In genomic region chr9:70863299-70863698, GRCm38 (mm10) we compare ENCODE assay signal across 9 mouse cellular contexts.
DNase-seq lines count a peak whose midpoint lies in the region; ATAC-seq and TF ChIP-seq lines count a peak whose summit lies in the region.
"Had no signal": no experiment of that assay in that cellular context is flagged by ENCODE, and none has a peak within 500 bp of the region (broad histone marks: within the 10 kb centered on the region; RNA-seq: fewer than 3 reads in every experiment).

No protein-coding gene starts in this region.

- H3K27ac ChIP-seq in gastrocnemius, adult 2 months = peak overlapping the region; percentile 75
- peak overlapping the region; percentile 80; the same call in 1 of the 2 replicates for H3K27ac ChIP-seq in kidney, embryonic 14.5 days (ENCODE audit: low read depth, low read length)
- H3K27ac ChIP-seq: limb, embryonic 12.5 days had no signal

- peak; percentile 91 for ATAC-seq in kidney, embryonic 14.5 days (ENCODE audit: low FRiP score, low TSS enrichment)

- peaks cover 17% of the 10 kb centered on the region for H3K4me1 ChIP-seq in kidney, embryonic 14.5 days (ENCODE audit: control insufficient read depth, insufficient read depth, low read length)

- peak; percentile 62 for DNase-seq in ovary, adult 18-20 months (ENCODE audit: low spot score)
- no peak for DNase-seq in ovary, postnatal 10 days (ENCODE audit: low spot score)
- DNase-seq in gastrocnemius, adult 2 months = peak; percentile 61
- DNase-seq in lung, postnatal 25 days (ENCODE audit: low spot score) = peak; percentile 57
- DNase-seq in cerebellum, adult 9-10 months = no peak
- DNase-seq in frontal cortex, postnatal 36 days (ENCODE audit: low spot score in 2 of 2) = no peak
- DNase-seq in right cerebral cortex, adult 2 months (ENCODE audit: low spot score in 2 of 2) = no peak

- no peak overlapping the region for H3K4me2 ChIP-seq in kidney, embryonic 14.5 days (replicated peaks; ENCODE audit: low read depth, low read length)
- H3K4me2 ChIP-seq: limb, embryonic 12.5 days had no signal

- H3K9me3 ChIP-seq in kidney, embryonic 14.5 days (ENCODE audit: control insufficient read depth, low read length) = no peaks in the 10 kb centered on the region
- H3K9me3 ChIP-seq: limb, embryonic 12.5 days had no signal

- intact Hi-C loops in gastrocnemius, adult 2 months (cut with DNase I) = no loop called here

- no peaks in the 10 kb centered on the region for H3K27me3 ChIP-seq in kidney, embryonic 14.5 days (ENCODE audit: control insufficient read depth, insufficient read depth, low read length)

- TF ChIP-seq CTCF in gastrocnemius, adult 2 months (IDR thresholded peaks at IDR 0.05) = no peak

- H3K4me3 ChIP-seq in gastrocnemius, adult 2 months = no peak overlapping the region
- H3K4me3 ChIP-seq in kidney, embryonic 14.5 days (ENCODE audit: low read length) = no peak overlapping the region
- H3K4me3 ChIP-seq: limb, embryonic 12.5 days had no signal

- H3K9ac ChIP-seq in kidney, embryonic 14.5 days (ENCODE audit: low read depth, low read length) = no peak overlapping the region
- H3K9ac ChIP-seq: limb, embryonic 12.5 days had no signal

- WGBS in kidney, embryonic 14.5 days = 7% methylated on average over 8 of the region's 8 CpGs

- no peaks in the 10 kb centered on the region for H3K36me3 ChIP-seq in kidney, embryonic 14.5 days (ENCODE audit: control insufficient read depth, insufficient read depth, low read length)
- H3K36me3 ChIP-seq: limb, embryonic 12.5 days had no signal

Comparison
In these comparisons a context has a peak if more than half of its experiments do, and no peak if none do; other contexts are left out.
1. DNase-seq: peak in ovary, adult 18-20 months (single experiment), gastrocnemius, adult 2 months (single experiment) and lung, postnatal 25 days (single experiment); none in ovary, postnatal 10 days (single experiment), cerebellum, adult 9-10 months (single experiment), frontal cortex, postnatal 36 days (0 of 2) and right cerebral cortex, adult 2 months (0 of 2).